Mouse (Mus musculus): ENCODE data around the gene Morf4l1.

- TF ChIP-seq EP300 (IDR thresholded peaks at IDR 0.05; ENCODE audit: low read depth) = no peak
- TF ChIP-seq CTCF (IDR thresholded peaks at IDR 0.05; ENCODE audit: low read depth) = no peak
These were observed 730 bp upstream of the Morf4l1 start for GRCm38 (mm10) chr9:90115308-90115700.

Data from liver, embryonic 14.5 days (tissue).